Mouse (Mus musculus) myocyte (in vitro differentiated cells): ENCODE data around the gene Sidt2. TPM values are rescaled to one million over a fixed set of nuclear protein-coding genes. Genes with fewer than 3 reads are reported as not detected.

Experiments
- H3K27me3 ChIP-seq: one replicate; pipeline ENCODE4 v1.6.1; 2011; ENCODE audit not compliant: control insufficient read depth, insufficient read depth, insufficient read length
- H3K36me3 ChIP-seq: one replicate; pipeline ENCODE4 v1.6.1; 2011; ENCODE audit not compliant: control insufficient read depth, insufficient read depth
- H3K4me2 ChIP-seq: one replicate; pipeline ENCODE4 v1.6.1; 2011; ENCODE audit warnings: low read depth, control low read depth
- H3K4me3 ChIP-seq: one replicate; pipeline ENCODE4 v1.5.1; 2011; ENCODE audit warnings: mild to moderate bottlenecking, control low read depth, moderate library complexity
- H3K79me2 ChIP-seq: one replicate; pipeline ENCODE4 v1.6.1; 2011; ENCODE audit not compliant: control insufficient read depth, insufficient read depth
- H3ac ChIP-seq: one replicate; pipeline ENCODE4 v1.6.1; 2011; ENCODE audit not compliant: control insufficient read depth, insufficient read length
- CEBPB ChIP-seq: IDR thresholded peaks from 2 replicates; pipeline ENCODE4 v1.6.1; 2011; ENCODE audit warnings: mild to moderate bottlenecking, moderate library complexity; ENCODE audit not compliant: poor library complexity, insufficient read depth, severe bottlenecking
- E2F4 ChIP-seq: IDR thresholded peaks from one replicate; pipeline ENCODE4 v1.6.1; 2011; ENCODE audit warnings: mild to moderate bottlenecking, control low read depth, moderate library complexity; ENCODE audit not compliant: insufficient read depth
- MAX ChIP-seq: IDR thresholded peaks from one replicate; pipeline ENCODE4 v1.6.1; 2011; ENCODE audit warnings: low read depth, mild to moderate bottlenecking, control low read depth
- MYOD1 ChIP-seq, 3 experiments: IDR thresholded peaks; one replicate each; pipeline ENCODE4 v1.6.1; 2011; ENCODE audit warnings: control low read depth in 2 of 3, low read depth in 2 of 3, mild to moderate bottlenecking in 2 of 3, moderate library complexity in 1 of 3; ENCODE audit not compliant: insufficient read length in 2 of 3, control insufficient read depth in 1 of 3
- MYOG ChIP-seq, 3 experiments: IDR thresholded peaks; one replicate each; pipeline ENCODE4 v1.6.1; 2011; ENCODE audit warnings: control low read depth in 2 of 3, low read depth in 2 of 3, mild to moderate bottlenecking in 2 of 3; ENCODE audit not compliant: insufficient read length in 2 of 3, control insufficient read depth in 1 of 3, insufficient read depth in 1 of 3
- POLR2A ChIP-seq: IDR thresholded peaks from one replicate; pipeline ENCODE4 v1.6.1; 2011; ENCODE audit warnings: low read depth, mild to moderate bottlenecking, control low read depth, moderate library complexity; ENCODE audit not compliant: insufficient read length
- POLR2AphosphoS2 ChIP-seq: IDR thresholded peaks from one replicate; pipeline ENCODE4 v1.6.1; 2011; ENCODE audit warnings: low read depth, control low read depth; ENCODE audit not compliant: insufficient read length
- REST ChIP-seq: IDR thresholded peaks from one replicate; pipeline ENCODE4 v1.6.1; 2011; ENCODE audit warnings: mild to moderate bottlenecking, control low read depth, moderate library complexity; ENCODE audit not compliant: insufficient read depth, insufficient read length
- SRF ChIP-seq: IDR thresholded peaks from one replicate; pipeline ENCODE4 v1.6.1; 2011; ENCODE audit warnings: low read depth; ENCODE audit not compliant: control insufficient read depth, insufficient read length
- TCF12 ChIP-seq: IDR thresholded peaks from one replicate; pipeline ENCODE4 v1.6.1; 2011; ENCODE audit warnings: mild to moderate bottlenecking, control low read depth; ENCODE audit not compliant: poor library complexity, insufficient read depth, severe bottlenecking
- TCF3 ChIP-seq: IDR thresholded peaks from one replicate; pipeline ENCODE4 v1.6.1; 2011; ENCODE audit warnings: low read depth, control low read depth; ENCODE audit not compliant: insufficient read length
- USF1 ChIP-seq: IDR thresholded peaks from one replicate; pipeline ENCODE4 v1.6.1; 2011; ENCODE audit warnings: low read depth, mild to moderate bottlenecking, control low read depth, moderate library complexity
- polyA plus RNA-seq: library from polyadenylated mRNA; unstranded; fragments of >200 nt; fragmentation: generic; extraction: Trizol; gene quantifications from one replicate; pipeline ENCODE4 v1.2.1, GENCODE M21; 2012; ENCODE audit warnings: missing spikeins

The Sidt2 gene
- polyA plus RNA-seq, 1 experiment = 59.9 TPM

GRCm38 (mm10) chr9:45958023-45958670 lies 3.1 kb upstream of the Sidt2 start:
- H3K36me3 ChIP-seq = peaks cover 12% of the 10 kb centered on the region
- H3ac ChIP-seq = no peak overlapping the region
- no peak overlapping the region for H3K4me2 ChIP-seq
- H3K27me3 ChIP-seq = no peaks in the 10 kb centered on the region
- H3K79me2 ChIP-seq = peaks cover 13% of the 10 kb centered on the region
- H3K4me3 ChIP-seq = no peak overlapping the region
- TF ChIP-seq MYOG (IDR thresholded peaks at IDR 0.05; ENCODE audit: control insufficient read depth in 1 of 3, insufficient read depth in 1 of 3, insufficient read length in 2 of 3, low read depth in 2 of 3) (no peak), TCF3 (no peak), USF1 (no peak), POLR2AphosphoS2 (no peak), CEBPB (no peak), POLR2A (no peak), MYOD1 (IDR thresholded peaks at IDR 0.05; ENCODE audit: control insufficient read depth in 1 of 3, insufficient read length in 2 of 3, low read depth in 2 of 3) (no peak), SRF (no peak), E2F4 (no peak), MAX (no peak), REST (no peak), TCF12 (no peak)

- peaks cover 19% of the 10 kb centered on the region for H3K36me3 ChIP-seq
- TF ChIP-seq MYOG (IDR thresholded peaks at IDR 0.05; ENCODE audit: control insufficient read depth in 1 of 3, insufficient read depth in 1 of 3, insufficient read length in 2 of 3, low read depth in 2 of 3) (peak in 1 of 3 experiments; percentile 22), CEBPB (no peak), MAX (no peak), USF1 (no peak), TCF3 (no peak), E2F4 (no peak), SRF (no peak), MYOD1 (IDR thresholded peaks at IDR 0.05; ENCODE audit: control insufficient read depth in 1 of 3, insufficient read length in 2 of 3, low read depth in 2 of 3) (no peak), POLR2A (peak; percentile 30), TCF12 (no peak), REST (no peak)
- no peaks in the 10 kb centered on the region for H3K27me3 ChIP-seq
- H3ac ChIP-seq = peak overlapping the region; percentile 83
- peaks cover 17% of the 10 kb centered on the region for H3K79me2 ChIP-seq
- peak overlapping the region; percentile 73 for H3K4me3 ChIP-seq
- peak overlapping the region; percentile 94 for H3K4me2 ChIP-seq
Measured at GRCm38 (mm10) chr9:45954294-45955106, 558 bp downstream of the Sidt2 start.

- TF ChIP-seq E2F4 (no peak), MYOG (IDR thresholded peaks at IDR 0.05; ENCODE audit: control insufficient read depth in 1 of 3, insufficient read depth in 1 of 3, insufficient read length in 2 of 3, low read depth in 2 of 3) (no peak), REST (no peak), POLR2AphosphoS2 (no peak), SRF (no peak), TCF3 (no peak), CEBPB (no peak), TCF12 (no peak), POLR2A (no peak), MAX (no peak), USF1 (no peak), MYOD1 (IDR thresholded peaks at IDR 0.05; ENCODE audit: control insufficient read depth in 1 of 3, insufficient read length in 2 of 3, low read depth in 2 of 3) (no peak)
- Histone ChIP-seq H3K27me3 (no peaks in the 10 kb centered on the region), H3K4me3 (peak overlapping the region; percentile 73), H3ac (peak overlapping the region; percentile 83), H3K36me3 (peaks cover 23% of the 10 kb centered on the region), H3K79me2 (peaks cover 17% of the 10 kb centered on the region), H3K4me2 (peak overlapping the region; percentile 94)
Measured at GRCm38 (mm10) chr9:45953511-45954293, 1.4 kb downstream of the Sidt2 start.

GRCm38 (mm10) chr9:45952890-45953289 lies 2.2 kb downstream of the Sidt2 start:
- Histone ChIP-seq H3ac (peak overlapping the region; percentile 83), H3K36me3 (peaks cover 23% of the 10 kb centered on the region), H3K4me3 (peak overlapping the region; percentile 73), H3K79me2 (peaks cover 17% of the 10 kb centered on the region), H3K4me2 (peak overlapping the region; percentile 94), H3K27me3 (no peaks in the 10 kb centered on the region)
- TF ChIP-seq POLR2AphosphoS2 = no peak
- TF ChIP-seq MAX = no peak
- TF ChIP-seq TCF12 = no peak
- no peak for TF ChIP-seq SRF
- no peak for TF ChIP-seq USF1
- TF ChIP-seq REST = no peak
- no peak for TF ChIP-seq CEBPB
- no peak for TF ChIP-seq POLR2A
- TF ChIP-seq E2F4 = no peak
- TF ChIP-seq MYOG (IDR thresholded peaks at IDR 0.05; ENCODE audit: control insufficient read depth in 1 of 3, insufficient read depth in 1 of 3, insufficient read length in 2 of 3, low read depth in 2 of 3) = no peak
- TF ChIP-seq MYOD1 (IDR thresholded peaks at IDR 0.05; ENCODE audit: control insufficient read depth in 1 of 3, insufficient read length in 2 of 3, low read depth in 2 of 3) = no peak
- TF ChIP-seq TCF3 = no peak
